Mouse (Mus musculus): ENCODE measurements around the gene Fam71e2. TPM values are rescaled to one million over a fixed set of nuclear protein-coding genes. Genes with fewer than 3 reads are reported as not detected.

The Fam71e2 gene
- total and polyA plus RNA-seq, 3 experiments, result not detected

DNA sequence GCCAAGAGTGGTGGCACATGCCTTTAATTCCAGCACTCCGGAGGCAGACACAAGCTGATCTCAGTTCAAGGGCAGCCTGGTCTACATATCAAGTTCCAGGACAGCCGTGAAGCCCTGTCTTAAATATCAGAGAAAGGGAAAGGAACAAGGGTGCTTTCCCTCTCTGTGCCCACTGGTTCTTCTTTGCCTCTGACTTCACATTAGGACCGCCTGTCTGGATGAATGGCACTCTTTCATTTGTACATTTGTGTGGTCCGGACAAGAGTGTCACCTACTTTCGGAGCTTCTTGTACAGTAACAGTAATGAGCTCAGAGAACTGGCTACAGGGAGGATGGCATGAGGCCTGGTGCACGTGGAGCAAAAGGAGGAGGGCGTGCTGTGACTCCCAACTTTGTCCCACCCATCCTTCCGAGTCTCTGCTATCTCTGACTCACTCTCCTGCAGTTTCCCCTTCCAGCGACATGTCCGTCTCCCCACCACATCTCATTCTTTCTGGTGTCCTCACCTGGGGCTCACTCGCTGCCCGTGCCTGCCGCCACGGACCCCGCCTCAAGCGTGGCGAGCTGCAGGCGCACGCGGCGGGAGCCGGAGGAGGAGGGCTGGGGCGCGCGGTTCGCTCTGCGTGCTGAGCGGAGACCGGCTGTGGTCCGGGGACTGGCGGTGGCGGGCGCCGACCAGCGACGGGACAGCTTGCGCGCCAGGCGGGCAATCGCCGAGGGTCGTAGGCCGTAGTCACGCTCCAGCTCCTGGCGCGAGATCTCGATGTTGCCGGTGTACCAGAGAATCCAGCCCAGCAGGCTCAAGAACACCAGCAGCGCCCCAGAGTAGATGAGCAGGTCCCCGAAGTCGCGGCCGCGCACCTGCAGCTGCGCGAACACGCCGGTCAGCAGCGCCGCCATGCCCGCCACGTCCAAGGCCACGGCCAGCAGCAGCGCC, 17.7 kb upstream of the Fam71e2 start (continued):
- TF ChIP-seq MEF2A (IDR thresholded peaks at IDR 0.05; ENCODE audit: extremely low read depth, insufficient replicate concordance, low read depth, low read length, poor library complexity, severe bottlenecking) (no peak), RCOR1 (IDR thresholded peaks at IDR 0.05; ENCODE audit: low read depth, low read length) (no peak), ZNF384 (IDR thresholded peaks at IDR 0.05; ENCODE audit: low read depth, low read length) (no peak), JUND (IDR thresholded peaks at IDR 0.05; ENCODE audit: low read depth, low read length) (no peak)

DNA sequence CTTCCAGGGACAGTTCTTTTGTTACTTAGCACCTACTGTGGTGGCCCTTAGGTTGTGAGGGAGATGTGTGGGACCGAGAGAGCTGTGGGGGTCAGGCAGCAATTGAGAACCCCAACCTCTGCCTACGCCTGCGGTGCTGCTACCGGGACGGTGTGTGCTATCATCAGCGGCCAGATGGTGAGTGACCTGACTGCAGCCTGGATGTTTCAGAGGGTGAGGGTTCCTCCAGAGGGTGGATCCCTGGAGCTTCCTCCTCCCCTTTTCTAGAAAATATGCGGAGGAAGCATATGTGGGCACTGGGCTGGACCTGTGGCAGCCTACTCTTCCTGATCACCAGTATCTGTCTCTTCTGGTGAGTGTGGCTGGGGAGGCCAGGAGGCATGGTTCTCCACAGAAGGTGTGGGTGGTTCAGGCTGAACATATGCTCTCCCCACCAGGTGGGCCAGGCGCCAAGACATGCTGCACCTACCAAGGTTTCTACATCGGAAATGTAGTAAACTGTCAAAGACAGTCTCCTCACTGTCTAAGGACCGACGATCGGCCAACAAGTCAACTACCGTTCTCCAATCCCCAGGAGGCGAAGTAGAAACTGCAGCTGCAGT, 12.7 kb upstream of the Fam71e2 start:
- DNase-seq (ENCODE audit: low read depth, low spot score), result no peak
- peaks cover 16% of the 10 kb centered on the region for H3K79me2 ChIP-seq (ENCODE audit: control insufficient read depth, insufficient read depth, low read length, poor library complexity)
- TF ChIP-seq ETS1 (IDR thresholded peaks at IDR 0.05; ENCODE audit: low read depth, low read length), result no peak
- TF ChIP-seq SIN3A (IDR thresholded peaks at IDR 0.05; ENCODE audit: low read length), result no peak
- TF ChIP-seq NELFE (IDR thresholded peaks at IDR 0.05; ENCODE audit: low read depth, low read length), result no peak
- TF ChIP-seq TCF12 (IDR thresholded peaks at IDR 0.05; ENCODE audit: low read depth, low read length), result no peak
- no peak for TF ChIP-seq UBTF (IDR thresholded peaks at IDR 0.05; ENCODE audit: borderline replicate concordance, insufficient read depth, low read depth, low read length)
- TF ChIP-seq MEF2A (IDR thresholded peaks at IDR 0.05; ENCODE audit: extremely low read depth, insufficient replicate concordance, low read depth, low read length, poor library complexity, severe bottlenecking), result no peak
- no peak for TF ChIP-seq ZMIZ1 (IDR thresholded peaks at IDR 0.05; ENCODE audit: low read depth, low read length)
- no peak for TF ChIP-seq E2F4 (IDR thresholded peaks at IDR 0.05; ENCODE audit: borderline replicate concordance, low read depth, low read length)
- no peak for TF ChIP-seq BHLHE40 (IDR thresholded peaks at IDR 0.05; ENCODE audit: borderline replicate concordance, low read depth, low read length)
- TF ChIP-seq MAX (IDR thresholded peaks at IDR 0.05; ENCODE audit: low read length), result no peak
- TF ChIP-seq CTCF (IDR thresholded peaks at IDR 0.05 in 2 of 3, conservative IDR thresholded peaks at IDR 0.05 in 1 of 3; ENCODE audit: control insufficient read depth in 1 of 3, insufficient read depth in 1 of 3, low read depth in 2 of 3, low read length in 3 of 3, poor library complexity in 1 of 3, severe bottlenecking in 1 of 3), result no peak
- TF ChIP-seq MAZ (IDR thresholded peaks at IDR 0.05; ENCODE audit: low read depth, low read length), result no peak
- TF ChIP-seq POLR2A (IDR thresholded peaks at IDR 0.05; ENCODE audit: control insufficient read depth in 1 of 2, insufficient read depth in 1 of 2, low read depth in 1 of 2, low read length in 2 of 2, poor library complexity in 1 of 2), result no peak
- no peak for TF ChIP-seq ZKSCAN1 (IDR thresholded peaks at IDR 0.05; ENCODE audit: low read depth, low read length)
- TF ChIP-seq EP300 (IDR thresholded peaks at IDR 0.05; ENCODE audit: low read depth in 1 of 2, low read length in 2 of 2), result no peak
- TF ChIP-seq MXI1 (IDR thresholded peaks at IDR 0.05; ENCODE audit: low read depth, low read length), result no peak
- TF ChIP-seq ZC3H11A (IDR thresholded peaks at IDR 0.05; ENCODE audit: low read depth, low read length), result no peak
- no peak for TF ChIP-seq SMC3 (IDR thresholded peaks at IDR 0.05; ENCODE audit: low read depth, low read length)
- TF ChIP-seq NRF1 (IDR thresholded peaks at IDR 0.05; ENCODE audit: insufficient read depth, low read depth, low read length, poor library complexity, severe bottlenecking), result no peak
- no peak for TF ChIP-seq RAD21 (IDR thresholded peaks at IDR 0.05; ENCODE audit: low read depth, low read length)
- H3K9ac ChIP-seq (ENCODE audit: control insufficient read depth, low read depth, low read length, poor library complexity, severe bottlenecking), result no peak overlapping the region
- no peak overlapping the region for H3K4me3 ChIP-seq (ENCODE audit: control insufficient read depth in 1 of 2, insufficient read depth in 1 of 2, low read depth in 2 of 2, low read length in 2 of 2)
- H3K4me1 ChIP-seq (ENCODE audit: control insufficient read depth in 1 of 2, insufficient read depth in 2 of 2, low read length in 2 of 2), result peaks cover 2 to 21% of the 10 kb centered on the region in 2 experiments; a peak in 3 of 4 replicates
- peaks cover 0 to 15% of the 10 kb centered on the region in 2 experiments; a peak in 3 of 4 replicates for H3K36me3 ChIP-seq (ENCODE audit: control insufficient read depth in 1 of 2, insufficient read depth in 2 of 2, low read length in 2 of 2)
- no peak overlapping the region for H3K27ac ChIP-seq (ENCODE audit: control insufficient read depth, low read depth, low read length)
- no peaks in the 10 kb centered on the region for H3K27me3 ChIP-seq (ENCODE audit: control insufficient read depth in 1 of 2, insufficient read depth in 2 of 2, low read length in 2 of 2)
- H3K9me3 ChIP-seq (replicated peaks; ENCODE audit: insufficient read depth, low read length), result no peaks in the 10 kb centered on the region
